10 mouse cellular contexts compared by ENCODE assay signal in genomic region chr16:26252824-26253223, GRCm38 (mm10).
DNase-seq lines count a peak whose midpoint lies in the region; TF ChIP-seq lines count a peak whose summit lies in the region.
"Had no signal": no experiment of that assay in that cellular context is flagged by ENCODE, and none has a peak within 500 bp of the region (broad histone marks: within the 10 kb centered on the region; RNA-seq: fewer than 3 reads in every experiment).

No protein-coding gene starts in this region.

- no peak overlapping the region for H3K27ac ChIP-seq in layer of hippocampus, adult 2 months
- H3K27ac ChIP-seq in CH12.LX (ENCODE audit: insufficient read depth, low read depth), result no peak overlapping the region
- H3K27ac ChIP-seq: embryonic facial prominence, embryonic 13.5 days; heart, embryonic 13.5 days; midbrain, embryonic 10.5 days had no signal

- no peak overlapping the region for H3K4me3 ChIP-seq in layer of hippocampus, adult 2 months
- no peak overlapping the region for H3K4me3 ChIP-seq in CH12.LX (replicated peaks in 1 of 3; ENCODE audit: low read depth in 2 of 3, low read length in 2 of 3, poor library complexity in 1 of 3)
- H3K4me3 ChIP-seq: embryonic facial prominence, embryonic 13.5 days; heart, embryonic 13.5 days; midbrain, embryonic 10.5 days had no signal

- in situ Hi-C loops in CH12.LX (cut with MboI; ENCODE audit: low pct_ligation_motif_present, low pct_unique_long_range_greater_than_20kb, low sequenced_read_pairs), result loop anchor here (5.0 kb wide), 1 partner anchor 189 kb away; no protein-coding TSS in a partner anchor

- no peak overlapping the region for H3K9ac ChIP-seq in CH12.LX (ENCODE audit: insufficient read depth, low read depth)
- H3K9ac ChIP-seq: embryonic facial prominence, embryonic 13.5 days; heart, embryonic 13.5 days had no signal

- peaks cover 0 to 4% of the 10 kb centered on the region in 2 experiments; a peak in 2 of 4 replicates for H3K4me1 ChIP-seq in CH12.LX (ENCODE audit: control insufficient read depth in 1 of 2, insufficient read depth in 2 of 2)

- peak; percentile 90 for TF ChIP-seq RAD21 in CH12.LX (IDR thresholded peaks at IDR 0.05; ENCODE audit: low read depth, low read length)

- DNase-seq in layer of hippocampus, adult 2 months (ENCODE audit: low spot score in 2 of 2), result no peak
- DNase-seq in layer of hippocampus, adult 9-10 months (ENCODE audit: low spot score), result no peak
- DNase-seq in CH12.LX (ENCODE audit: extremely low read depth), result peak; percentile 63
- peak; percentile 27 for DNase-seq in Muller cell, postnatal 12 days (ENCODE audit: inconsistent ontology term)
- DNase-seq in kidney, postnatal 10 days, result peak; percentile 15
- no peak for DNase-seq in cerebellum, adult 11 months
- DNase-seq in adrenal gland, postnatal 25 days, result no peak

- H3K4me2 ChIP-seq in CH12.LX (ENCODE audit: insufficient read depth, low read depth, poor library complexity, severe bottlenecking), result no peak overlapping the region
- H3K4me2 ChIP-seq: embryonic facial prominence, embryonic 13.5 days; heart, embryonic 13.5 days had no signal

- no peaks in the 10 kb centered on the region for H3K27me3 ChIP-seq in CH12.LX (replicated peaks)
- H3K27me3 ChIP-seq: embryonic facial prominence, embryonic 13.5 days; heart, embryonic 13.5 days had no signal

- peak; percentile 68 for TF ChIP-seq CTCF in layer of hippocampus, adult 2 months (conservative IDR thresholded peaks at IDR 0.05)
- peak; percentile 31 to 87; a peak in 3 of 4 replicates for TF ChIP-seq CTCF in CH12.LX (conservative IDR thresholded peaks at IDR 0.05 in 1 of 2, IDR thresholded peaks at IDR 0.05 in 1 of 2; ENCODE audit: low read depth in 2 of 2, low read length in 2 of 2)

- no peaks in the 10 kb centered on the region for H3K36me3 ChIP-seq in CH12.LX (replicated peaks in 1 of 2; ENCODE audit: control insufficient read depth in 1 of 2, insufficient read depth in 1 of 2, low read length in 1 of 2)
- H3K36me3 ChIP-seq: embryonic facial prominence, embryonic 13.5 days; heart, embryonic 13.5 days; midbrain, embryonic 10.5 days had no signal

- H3K9me3 ChIP-seq in CH12.LX (replicated peaks; ENCODE audit: low read length), result no peaks in the 10 kb centered on the region
- H3K9me3 ChIP-seq: embryonic facial prominence, embryonic 13.5 days; heart, embryonic 13.5 days; midbrain, embryonic 10.5 days had no signal

- no peaks in the 10 kb centered on the region for H3K79me2 ChIP-seq in CH12.LX (replicated peaks; ENCODE audit: control insufficient read depth, extremely low read depth, insufficient read depth, poor library complexity, severe bottlenecking)

- TF ChIP-seq POLR2A in CH12.LX (IDR thresholded peaks at IDR 0.05; ENCODE audit: low read depth, low read length), result no peak

- dilution Hi-C loops in CH12.LX (cut with MboI; ENCODE audit: extremely low pct_ligation_motif_present, extremely low pct_unique_long_range_greater_than_20kb, low sequenced_read_pairs), result no loop called here

- TF ChIP-seq EP300 in CH12.LX (IDR thresholded peaks at IDR 0.05; ENCODE audit: low read length), result no peak

TF ChIP-seq in CH12.LX, 34 proteins besides CTCF, POLR2A, EP300 and RAD21:
- TF ChIP-seq SMC3 (IDR thresholded peaks at IDR 0.05; ENCODE audit: low read depth, low read length) (peak; percentile 81), KAT2A (IDR thresholded peaks at IDR 0.05; ENCODE audit: insufficient replicate concordance, low read length) (0 out of 2 replicates have a peak, but pooled peaks have one; percentile 22), IRF4 (IDR thresholded peaks at IDR 0.05; ENCODE audit: low read depth, low read length) (0 out of 2 replicates have a peak, but pooled peaks have one; percentile 16), MEF2A (IDR thresholded peaks at IDR 0.05; ENCODE audit: borderline replicate concordance, low read depth, low read length) (0 out of 2 replicates have a peak, but pooled peaks have one; percentile 31), ZC3H11A (IDR thresholded peaks at IDR 0.05; ENCODE audit: low read depth, low read length) (peak; percentile 54), ZKSCAN1 (IDR thresholded peaks at IDR 0.05; ENCODE audit: borderline replicate concordance, low read depth, low read length) (no peak), MYC (IDR thresholded peaks at IDR 0.05; ENCODE audit: low read depth, low read length) (no peak), NELFE (IDR thresholded peaks at IDR 0.05; ENCODE audit: low read depth, low read length) (peak; percentile 36; the same call in 1 of the 2 replicates), SIN3A (IDR thresholded peaks at IDR 0.05; ENCODE audit: low read length) (no peak), MAFK (IDR thresholded peaks at IDR 0.05; ENCODE audit: insufficient replicate concordance, low read length) (no peak; the same call in 1 of the 2 replicates), MAZ (IDR thresholded peaks at IDR 0.05; ENCODE audit: low read depth, low read length) (0 out of 2 replicates have a peak, but pooled peaks have one; percentile 52)

Comparison
In these comparisons a context has a peak if more than half of its experiments do, and no peak if none do; other contexts are left out.
1. DNase-seq: peak in CH12.LX (single experiment), Muller cell, postnatal 12 days (single experiment) and kidney, postnatal 10 days (single experiment); none in layer of hippocampus, adult 2 months (0 of 2), layer of hippocampus, adult 9-10 months (single experiment), cerebellum, adult 11 months (single experiment) and adrenal gland, postnatal 25 days (single experiment).